Mouse (Mus musculus) limb, embryonic 13.5 days (tissue): ENCODE results near the gene Ptges. TPM values are rescaled to one million over a fixed set of nuclear protein-coding genes. Genes with fewer than 3 reads are reported as not detected.
"Not testable (repeated sequence)": the region's sequence is repeated elsewhere in the genome, so short reads cannot be mapped to it uniquely, and the experiment has no call there.

Source experiments
- ATAC-seq: fragments of 200-750 bp; cut with Nextera tagmentation; 2 replicates; pipeline ENCODE4 v1.8.0; 2017; ENCODE audit warnings: low read depth, moderate number of reproducible peaks, moderate TSS enrichment; ENCODE audit not compliant: low FRiP score
- H3K27ac ChIP-seq: fragments of 300-500 bp; sonication (generic); 2 replicates; pipeline ENCODE4 v1.5.1; 2015; ENCODE audit warnings: inconsistent platforms, mild to moderate bottlenecking, moderate library complexity
- H3K27me3 ChIP-seq: fragments of 300-500 bp; sonication (generic); 2 replicates; pipeline ENCODE4 v1.6.1; 2015; ENCODE audit warnings: mild to moderate bottlenecking, inconsistent platforms
- H3K36me3 ChIP-seq: fragments of 300-500 bp; sonication (generic); 2 replicates; pipeline ENCODE4 v1.6.1; 2015; ENCODE audit warnings: inconsistent platforms, mild to moderate bottlenecking, moderate library complexity
- H3K4me1 ChIP-seq: fragments of 300-500 bp; sonication (generic); 2 replicates; pipeline ENCODE4 v1.6.1; 2015; ENCODE audit warnings: inconsistent platforms
- H3K4me2 ChIP-seq: fragments of 300-500 bp; sonication (generic); replicated peaks from 2 replicates; pipeline ENCODE4 v1.6.1; 2015; ENCODE audit warnings: inconsistent platforms, mild to moderate bottlenecking, moderate library complexity
- H3K4me3 ChIP-seq: fragments of 300-500 bp; sonication (generic); 2 replicates; pipeline ENCODE4 v1.5.1; 2015; ENCODE audit warnings: moderate library complexity, mild to moderate bottlenecking, inconsistent platforms
- H3K9ac ChIP-seq: fragments of 300-500 bp; sonication (generic); 2 replicates; pipeline ENCODE4 v1.6.1; 2015; ENCODE audit warnings: mild to moderate bottlenecking, inconsistent platforms
- H3K9me3 ChIP-seq: fragments of 300-500 bp; sonication (generic); 2 replicates; pipeline ENCODE4 v1.6.1; 2016; ENCODE audit warnings: inconsistent platforms
- WGBS: fragments of 180-500 bp; shearing (Covaris S2); methylation state at CpG from one replicate; pipeline ENCODE4 v1.1.7; 2015; 5-methylcytosine and 5-hydroxymethylcytosine counted together
- polyA plus RNA-seq: library from polyadenylated mRNA; unstranded; fragments of >200 nt; fragmentation: Nextera tagmentation; extraction: Ambion mirVana; gene quantifications from 2 replicates; pipeline ENCODE4 v1.2.1, GENCODE M21; 2015

Gene Ptges
- polyA plus RNA-seq, 1 experiment from 2014 or later: 16.4 TPM

GRCm38 (mm10) chr2:30942603-30943011 is 12.9 kb upstream of the Ptges start:
- Histone ChIP-seq H3K27ac (no peak overlapping the region), H3K27me3 (no peaks in the 10 kb centered on the region), H3K9me3 (no peaks in the 10 kb centered on the region), H3K4me2 (peak overlapping the region; percentile 49), H3K4me1 (no peaks in the 10 kb centered on the region), H3K36me3 (no peaks in the 10 kb centered on the region), H3K9ac (no peak overlapping the region), H3K4me3 (peak overlapping the region; percentile 27; the same call in 1 of the 2 replicates)
- 29% methylated on average over 16 of the region's 16 CpGs for WGBS
- 0 out of 2 replicates have a peak, but pooled peaks have one; percentile 48 for ATAC-seq

- not testable (repeated sequence) for H3K9ac ChIP-seq, H3K36me3 ChIP-seq, H3K4me2 ChIP-seq, H3K4me3 ChIP-seq, H3K27me3 ChIP-seq, ATAC-seq, H3K4me1 ChIP-seq, H3K9me3 ChIP-seq, H3K27ac ChIP-seq
- WGBS: 50% methylated on average over 7 of the region's 7 CpGs
Observed at GRCm38 (mm10) chr2:30942116-30942515, 12.5 kb upstream of the Ptges start.

DNA sequence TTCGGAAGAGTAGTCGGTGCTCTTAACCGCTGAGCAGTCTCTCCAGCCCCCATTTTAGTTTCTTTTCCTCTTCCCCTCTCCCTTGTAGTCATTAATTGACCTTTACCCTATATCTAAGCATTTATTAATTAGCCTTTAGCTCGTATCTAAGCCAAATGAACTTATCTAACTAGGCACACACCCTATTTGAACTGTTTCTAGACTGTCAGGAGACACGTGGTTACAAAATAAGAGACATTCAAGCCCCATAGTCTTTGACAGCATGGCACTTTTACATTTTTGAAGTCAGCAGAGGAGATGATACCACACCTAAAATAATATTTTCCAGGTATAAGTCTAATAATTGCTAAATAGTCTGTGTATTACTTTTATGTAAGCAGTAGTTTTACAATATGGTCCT is 11.9 kb upstream of the Ptges start:
- no peak for ATAC-seq
- no peak overlapping the region for H3K27ac ChIP-seq
- no peaks in the 10 kb centered on the region for H3K4me1 ChIP-seq
- H3K27me3 ChIP-seq: no peaks in the 10 kb centered on the region
- 88% methylated on average over 5 of the region's 5 CpGs for WGBS
- H3K4me3 ChIP-seq: no peak overlapping the region
- H3K4me2 ChIP-seq: no peak overlapping the region
- H3K36me3 ChIP-seq: no peaks in the 10 kb centered on the region
- H3K9me3 ChIP-seq: no peaks in the 10 kb centered on the region
- H3K9ac ChIP-seq: no peak overlapping the region

DNA sequence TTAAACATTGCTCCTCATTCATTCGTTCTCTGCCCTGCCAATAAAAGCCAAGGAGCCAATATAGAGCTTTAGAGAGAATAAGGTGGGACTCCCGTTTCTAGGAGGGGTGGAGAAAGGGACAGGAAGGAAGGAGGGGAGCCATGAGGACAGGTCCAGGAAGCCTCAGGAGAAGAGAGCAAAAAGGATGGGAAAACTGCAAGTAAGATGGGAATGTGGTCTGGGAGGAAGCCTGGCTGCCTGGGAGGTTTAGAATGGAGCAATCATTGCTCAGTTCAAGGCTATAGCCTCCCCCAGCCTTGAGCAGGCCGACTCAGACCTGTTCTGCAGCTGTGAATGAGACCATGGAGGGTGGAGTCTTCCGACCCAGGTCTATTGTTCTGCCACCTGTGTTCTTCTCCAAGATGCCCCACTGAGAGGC is 8.9 kb upstream of the Ptges start:
- H3K27ac ChIP-seq: no peak overlapping the region
- no peak overlapping the region for H3K4me2 ChIP-seq
- 39% methylated on average over 4 of the region's 4 CpGs for WGBS
- ATAC-seq: no peak
- no peaks in the 10 kb centered on the region for H3K4me1 ChIP-seq
- no peaks in the 10 kb centered on the region for H3K27me3 ChIP-seq
- no peaks in the 10 kb centered on the region for H3K36me3 ChIP-seq
- H3K9ac ChIP-seq: no peak overlapping the region
- H3K9me3 ChIP-seq: no peaks in the 10 kb centered on the region
- no peak overlapping the region for H3K4me3 ChIP-seq

DNA sequence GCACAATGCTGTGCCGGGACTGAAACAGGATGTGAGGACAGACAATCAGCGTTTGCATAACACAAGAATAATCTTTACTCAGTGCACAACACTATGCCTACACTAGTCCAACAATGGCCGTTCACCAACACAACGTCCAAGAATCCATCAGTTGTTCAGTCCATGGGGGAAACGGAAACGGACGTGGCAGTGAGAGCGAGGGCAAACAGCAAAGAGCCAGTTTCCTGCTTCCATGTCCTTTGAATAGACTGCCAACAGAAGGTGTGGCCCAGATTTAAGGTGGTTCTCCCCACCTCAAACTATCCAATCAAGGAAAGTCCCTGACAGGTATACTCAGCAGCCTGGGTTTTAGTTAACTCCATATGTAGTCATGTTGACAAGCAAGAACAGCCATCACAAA is 8.1 kb upstream of the Ptges start:
- Histone ChIP-seq H3K9ac (no peak overlapping the region), H3K27me3 (no peaks in the 10 kb centered on the region), H3K4me2 (no peak overlapping the region), H3K4me1 (no peaks in the 10 kb centered on the region), H3K36me3 (no peaks in the 10 kb centered on the region), H3K27ac (no peak overlapping the region), H3K4me3 (no peak overlapping the region), H3K9me3 (no peaks in the 10 kb centered on the region)
- 87% methylated on average over 8 of the region's 8 CpGs for WGBS
- no peak for ATAC-seq

DNA sequence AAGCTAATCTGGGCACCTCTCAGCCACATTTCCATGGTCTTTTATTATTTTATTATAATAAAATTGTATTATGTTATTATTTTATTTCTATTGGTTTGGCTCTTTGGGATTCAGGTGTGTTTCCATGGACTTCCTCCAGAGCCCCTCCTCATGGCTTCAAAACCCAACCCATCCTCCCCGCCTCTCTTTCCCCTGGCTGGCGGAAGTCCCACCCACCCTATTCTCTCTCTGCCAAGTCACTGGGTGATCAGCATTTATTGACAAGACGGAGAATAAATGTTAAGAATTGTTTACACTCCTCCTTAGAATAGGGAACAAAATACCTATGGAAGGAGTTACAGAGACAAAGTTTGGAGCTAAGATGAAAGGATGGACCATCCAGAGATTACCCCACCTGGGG is 7.1 kb upstream of the Ptges start:
- no peak overlapping the region for H3K4me2 ChIP-seq
- no peak for ATAC-seq
- no peaks in the 10 kb centered on the region for H3K27me3 ChIP-seq
- no peak overlapping the region for H3K27ac ChIP-seq
- H3K36me3 ChIP-seq: no peaks in the 10 kb centered on the region
- H3K4me1 ChIP-seq: no peaks in the 10 kb centered on the region
- H3K4me3 ChIP-seq: no peak overlapping the region
- H3K9ac ChIP-seq: no peak overlapping the region
- WGBS: 85% methylated on average over 3 of the region's 3 CpGs
- no peaks in the 10 kb centered on the region for H3K9me3 ChIP-seq

DNA sequence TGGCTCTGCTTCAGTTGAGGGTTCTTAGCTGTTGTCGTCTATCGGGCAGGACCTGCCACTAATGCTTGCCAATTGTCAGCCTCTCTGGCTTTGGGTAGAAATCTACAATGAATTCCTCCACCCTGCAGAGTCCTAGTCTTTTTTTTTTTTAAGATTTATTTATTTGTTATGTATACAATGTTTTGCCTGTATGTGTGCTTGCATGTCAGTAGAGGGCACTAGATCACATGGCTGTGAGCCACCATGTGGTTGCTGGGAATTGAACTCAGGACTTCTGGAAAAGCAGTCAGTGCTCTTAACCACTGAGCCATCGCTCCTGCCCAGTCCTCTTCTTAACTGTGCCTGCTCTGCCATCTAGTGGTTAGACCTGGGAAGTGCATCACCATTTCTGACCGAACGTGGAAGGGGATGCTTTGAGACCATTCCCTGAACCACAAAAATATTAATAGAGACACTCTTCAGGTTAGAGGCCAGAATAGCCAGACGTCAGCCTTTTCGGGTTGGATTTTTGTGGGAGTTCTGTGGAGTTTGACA is 4.3 kb upstream of the Ptges start:
- 21% methylated on average over 7 of the region's 7 CpGs for WGBS
- Histone ChIP-seq H3K4me1 (peaks cover 10% of the 10 kb centered on the region), H3K27ac (no peak overlapping the region), H3K9ac (no peak overlapping the region), H3K4me3 (no peak overlapping the region), H3K4me2 (no peak overlapping the region), H3K9me3 (no peaks in the 10 kb centered on the region), H3K27me3 (no peaks in the 10 kb centered on the region), H3K36me3 (no peaks in the 10 kb centered on the region)
- no peak for ATAC-seq

DNA sequence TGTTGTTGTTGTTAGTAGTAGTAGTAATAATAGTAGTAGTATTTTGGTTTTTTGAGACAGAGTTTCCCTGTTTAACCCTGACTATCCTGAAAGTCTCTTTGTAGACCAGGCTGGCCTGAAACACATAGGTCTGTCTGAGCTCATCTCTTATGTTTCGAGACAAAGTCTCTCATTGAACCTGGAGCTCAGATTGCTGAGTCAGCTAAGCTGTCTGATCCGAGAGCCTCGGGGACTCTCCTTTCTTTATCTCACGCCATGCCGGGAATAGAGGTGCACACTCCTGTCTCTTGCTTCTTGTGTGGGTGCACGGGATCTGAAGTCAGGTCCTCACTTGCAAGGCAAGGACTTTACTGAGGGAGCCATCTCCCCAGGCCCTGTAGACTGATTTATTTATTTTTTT is 3.4 kb upstream of the Ptges start:
- H3K27me3 ChIP-seq: no peaks in the 10 kb centered on the region
- no peaks in the 10 kb centered on the region for H3K9me3 ChIP-seq
- no peaks in the 10 kb centered on the region for H3K36me3 ChIP-seq
- H3K27ac ChIP-seq: no peak overlapping the region
- WGBS: 77% methylated on average over 6 of the region's 6 CpGs
- H3K4me1 ChIP-seq: peaks cover 17% of the 10 kb centered on the region
- H3K4me3 ChIP-seq: no peak overlapping the region
- H3K4me2 ChIP-seq: no peak overlapping the region
- no peak overlapping the region for H3K9ac ChIP-seq
- no peak for ATAC-seq

GRCm38 (mm10) chr2:30931922-30932321 is 2.3 kb upstream of the Ptges start:
- Histone ChIP-seq H3K4me2 (no peak overlapping the region), H3K9me3 (no peaks in the 10 kb centered on the region), H3K4me3 (no peak overlapping the region), H3K9ac (no peak overlapping the region), H3K27me3 (no peaks in the 10 kb centered on the region), H3K36me3 (no peaks in the 10 kb centered on the region), H3K27ac (no peak overlapping the region), H3K4me1 (peaks cover 27% of the 10 kb centered on the region)
- WGBS: 81% methylated on average over 3 of the region's 3 CpGs
- no peak for ATAC-seq

GRCm38 (mm10) chr2:30930846-30931245 is 1.2 kb upstream of the Ptges start:
- H3K27me3 ChIP-seq, ATAC-seq, H3K4me3 ChIP-seq, H3K36me3 ChIP-seq, H3K9me3 ChIP-seq, H3K4me2 ChIP-seq, H3K27ac ChIP-seq, H3K9ac ChIP-seq: not testable (repeated sequence)
- H3K4me1 ChIP-seq: peaks cover 27% of the 10 kb centered on the region
- 87% methylated on average over 2 of the region's 2 CpGs for WGBS

GRCm38 (mm10) chr2:30928893-30929482 is 675 bp downstream of the Ptges start:
- Histone ChIP-seq H3K27me3 (no peaks in the 10 kb centered on the region), H3K4me2 (peak overlapping the region; percentile 65), H3K36me3 (no peaks in the 10 kb centered on the region), H3K4me3 (peak overlapping the region; percentile 30), H3K4me1 (peaks cover 27% of the 10 kb centered on the region), H3K9ac (no peak overlapping the region), H3K9me3 (no peaks in the 10 kb centered on the region), H3K27ac (no peak overlapping the region)
- no peak for ATAC-seq
- WGBS: 27% methylated on average over 12 of the region's 12 CpGs

DNA sequence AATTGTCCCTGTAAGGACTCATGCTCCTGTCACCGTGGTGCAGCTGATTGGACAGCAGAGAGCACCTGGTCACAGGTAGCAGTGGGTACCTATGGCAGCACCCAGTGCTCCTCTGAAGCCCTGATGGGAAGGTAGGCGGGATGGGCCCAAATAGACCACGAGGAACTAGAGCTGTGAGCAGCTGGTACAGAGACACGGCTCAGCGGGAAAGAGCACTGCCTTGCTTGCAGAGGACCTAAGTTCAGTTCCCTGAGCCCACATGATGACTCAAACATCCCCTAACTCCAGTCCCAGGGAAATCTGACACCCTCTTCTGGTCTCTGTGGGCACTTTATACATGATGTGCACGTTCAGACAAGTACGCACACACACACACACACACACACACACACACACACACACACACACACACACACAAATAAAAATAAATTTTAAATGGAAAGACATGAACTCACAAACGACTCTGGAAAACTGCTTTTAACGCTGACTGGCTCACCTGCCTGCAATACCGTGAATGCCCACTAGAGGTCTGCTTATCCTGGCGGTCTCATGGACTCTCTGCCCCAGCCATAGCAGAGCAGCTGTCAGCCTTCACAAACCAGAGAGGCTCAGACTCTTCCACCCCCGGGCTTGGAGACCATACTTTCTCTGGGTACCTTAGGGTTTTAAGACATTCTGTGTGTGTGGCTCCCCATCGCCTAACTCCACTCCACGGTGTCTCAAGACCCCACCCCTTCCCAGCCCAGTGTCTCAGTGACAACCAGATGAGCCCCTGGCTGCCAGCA is 1.6 kb downstream of the Ptges start:
- Histone ChIP-seq H3K36me3 (no peaks in the 10 kb centered on the region), H3K27ac (no peak overlapping the region), H3K27me3 (no peaks in the 10 kb centered on the region), H3K9me3 (no peaks in the 10 kb centered on the region), H3K9ac (no peak overlapping the region), H3K4me2 (no peak overlapping the region), H3K4me1 (peaks cover 27% of the 10 kb centered on the region), H3K4me3 (no peak overlapping the region)
- WGBS: 21% methylated on average over 14 of the region's 14 CpGs
- ATAC-seq: peak; percentile 77
